Mouse (Mus musculus) MEL (cell line): ENCODE data around the gene Xrcc4. TPM values are rescaled to one million over a fixed set of nuclear protein-coding genes. Genes with fewer than 3 reads are reported as not detected.
A peak's percentile ranks its signal among the peaks of the same experiment; 100 is the strongest.

Source experiments
- DNase-seq: peaks from one replicate; pipeline ENCODE4 v3.0.0; 2011; ENCODE audit warnings: low read depth, low spot score
- H3K27ac ChIP-seq: 2 replicates; pipeline ENCODE4 v1.5.1; 2012; ENCODE audit warnings: low read depth, mild to moderate bottlenecking, control low read depth, low read length, moderate library complexity; ENCODE audit not compliant: control insufficient read depth
- H3K27me3 ChIP-seq, 2 experiments: fragments of 150-350 bp in 1 of 2; sonication (generic) in 1 of 2; 2 replicates each; pipeline ENCODE4 v1.6.1; 2012; ENCODE audit warnings: low read length in 2 of 2, mild to moderate bottlenecking in 2 of 2, improper control_type of control experiment in 1 of 2, moderate library complexity in 1 of 2; ENCODE audit not compliant: insufficient read depth in 2 of 2, control insufficient read depth in 1 of 2
- H3K36me3 ChIP-seq, 2 experiments: 2 replicates each; pipeline ENCODE4 v1.6.1; 2012 to 2014; ENCODE audit warnings: low read length in 2 of 2, improper control_type of control experiment in 1 of 2, inconsistent platforms in 1 of 2, mild to moderate bottlenecking in 1 of 2; ENCODE audit not compliant: insufficient read depth in 2 of 2, control insufficient read depth in 1 of 2
- H3K4me1 ChIP-seq, 2 experiments: fragments of 150-350 bp in 1 of 2; sonication (generic) in 1 of 2; 2 replicates each; pipeline ENCODE4 v1.6.1; 2012; ENCODE audit warnings: low read length in 2 of 2, improper control_type of control experiment in 1 of 2, mild to moderate bottlenecking in 1 of 2; ENCODE audit not compliant: insufficient read depth in 2 of 2, control insufficient read depth in 1 of 2
- H3K4me3 ChIP-seq, 2 experiments: fragments of 150-350 bp in 1 of 2; sonication (generic) in 1 of 2; 2 replicates each; pipeline ENCODE4 v1.5.1; 2012; ENCODE audit warnings: low read depth in 2 of 2, low read length in 2 of 2, mild to moderate bottlenecking in 2 of 2, moderate library complexity in 2 of 2, control low read depth in 1 of 2, improper control_type of control experiment in 1 of 2; ENCODE audit not compliant: control insufficient read depth in 1 of 2, insufficient read depth in 1 of 2
- H3K79me2 ChIP-seq: 2 replicates; pipeline ENCODE4 v1.6.1; 2012; ENCODE audit warnings: mild to moderate bottlenecking, low read length, moderate library complexity; ENCODE audit not compliant: control insufficient read depth, poor library complexity, insufficient read depth
- H3K9ac ChIP-seq: 2 replicates; pipeline ENCODE4 v1.6.1; 2012; ENCODE audit warnings: low read depth, mild to moderate bottlenecking, control low read depth, low read length, moderate library complexity; ENCODE audit not compliant: control insufficient read depth, poor library complexity, severe bottlenecking
- H3K9me3 ChIP-seq: fragments of 150-350 bp; sonication (generic); replicated peaks from 2 replicates; pipeline ENCODE4 v1.6.1; 2012; ENCODE audit warnings: mild to moderate bottlenecking, low read length, improper control_type of control experiment, moderate library complexity; ENCODE audit not compliant: insufficient read depth
- BHLHE40 ChIP-seq: IDR thresholded peaks from 2 replicates; pipeline ENCODE4 v1.6.1; 2012; ENCODE audit warnings: low read depth, mild to moderate bottlenecking, inconsistent platforms, low read length, improper control_type of control experiment, borderline replicate concordance
- CHD1 ChIP-seq: IDR thresholded peaks from 2 replicates; pipeline ENCODE4 v1.6.1; 2012; ENCODE audit warnings: low read depth, mild to moderate bottlenecking, inconsistent platforms, low read length, improper control_type of control experiment
- CHD2 ChIP-seq: IDR thresholded peaks from 2 replicates; pipeline ENCODE4 v1.6.1; 2011; ENCODE audit warnings: low read length, improper control_type of control experiment
- CTCF ChIP-seq, 3 experiments: IDR thresholded peaks in 2 of 3; conservative IDR thresholded peaks in 1 of 3; 2 replicates each; pipeline ENCODE4 v1.5.1; 2011 to 2012; ENCODE audit warnings: low read length in 3 of 3, low read depth in 2 of 3, mild to moderate bottlenecking in 2 of 3, improper control_type of control experiment in 1 of 3, inconsistent platforms in 1 of 3, mixed read lengths in 1 of 3, moderate library complexity in 1 of 3; ENCODE audit not compliant: control insufficient read depth in 1 of 3, insufficient read depth in 1 of 3, poor library complexity in 1 of 3, severe bottlenecking in 1 of 3
- E2F4 ChIP-seq: IDR thresholded peaks from 2 replicates; pipeline ENCODE4 v1.6.1; 2011; ENCODE audit warnings: low read depth, low read length, improper control_type of control experiment, borderline replicate concordance
- ELF1 ChIP-seq: IDR thresholded peaks from 2 replicates; pipeline ENCODE4 v1.6.1; 2014; ENCODE audit warnings: low read depth, mild to moderate bottlenecking, inconsistent platforms, low read length, improper control_type of control experiment, moderate library complexity
- EP300 ChIP-seq, 2 experiments: IDR thresholded peaks; 2 replicates each; pipeline ENCODE4 v1.6.1; 2011; ENCODE audit warnings: improper control_type of control experiment in 2 of 2, low read length in 2 of 2, low read depth in 1 of 2, mild to moderate bottlenecking in 1 of 2
- ETS1 ChIP-seq: IDR thresholded peaks from 2 replicates; pipeline ENCODE4 v1.6.1; 2012; ENCODE audit warnings: low read depth, mild to moderate bottlenecking, inconsistent platforms, low read length, improper control_type of control experiment, moderate library complexity
- GATA1 ChIP-seq: IDR thresholded peaks from 2 replicates; pipeline ENCODE4 v1.6.1; 2011; ENCODE audit warnings: low read depth, low read length, improper control_type of control experiment
- HCFC1 ChIP-seq: IDR thresholded peaks from 2 replicates; pipeline ENCODE4 v1.6.1; 2012; ENCODE audit warnings: low read depth, mild to moderate bottlenecking, inconsistent platforms, low read length, improper control_type of control experiment, moderate library complexity
- JUND ChIP-seq: IDR thresholded peaks from 2 replicates; pipeline ENCODE4 v1.6.1; 2011; ENCODE audit warnings: low read depth, mild to moderate bottlenecking, improper control_type of control experiment, low read length
- KAT2A ChIP-seq: conservative IDR thresholded peaks from 2 replicates; pipeline ENCODE4 v1.6.1; 2012; ENCODE audit warnings: low read depth, low read length, improper control_type of control experiment, inconsistent platforms
- MAX ChIP-seq: IDR thresholded peaks from 2 replicates; pipeline ENCODE4 v1.6.1; 2011; ENCODE audit warnings: low read length, improper control_type of control experiment
- MAZ ChIP-seq: IDR thresholded peaks from 2 replicates; pipeline ENCODE4 v1.6.1; 2012; ENCODE audit warnings: low read depth, mild to moderate bottlenecking, inconsistent platforms, low read length, improper control_type of control experiment
- MEF2A ChIP-seq: IDR thresholded peaks from 2 replicates; pipeline ENCODE4 v1.6.1; 2014; ENCODE audit warnings: low read depth, mild to moderate bottlenecking, inconsistent platforms, low read length, improper control_type of control experiment; ENCODE audit not compliant: poor library complexity, insufficient replicate concordance, severe bottlenecking; ENCODE audit errors: extremely low read depth
- MXI1 ChIP-seq: IDR thresholded peaks from 2 replicates; pipeline ENCODE4 v1.6.1; 2011; ENCODE audit warnings: mild to moderate bottlenecking, low read depth, low read length, improper control_type of control experiment
- MYB ChIP-seq: IDR thresholded peaks from 2 replicates; pipeline ENCODE4 v1.6.1; 2011; ENCODE audit warnings: mild to moderate bottlenecking, low read depth, low read length, improper control_type of control experiment
- NELFE ChIP-seq: IDR thresholded peaks from 2 replicates; pipeline ENCODE4 v1.6.1; 2011; ENCODE audit warnings: low read depth, low read length, improper control_type of control experiment
- NRF1 ChIP-seq: IDR thresholded peaks from 2 replicates; pipeline ENCODE4 v1.6.1; 2014; ENCODE audit warnings: low read depth, mild to moderate bottlenecking, inconsistent platforms, low read length, improper control_type of control experiment, moderate library complexity; ENCODE audit not compliant: poor library complexity, insufficient read depth, severe bottlenecking
- POLR2A ChIP-seq, 2 experiments: IDR thresholded peaks; 2 replicates each; pipeline ENCODE4 v1.6.1; 2011 to 2012; ENCODE audit warnings: low read length in 2 of 2, mild to moderate bottlenecking in 2 of 2, control low read depth in 1 of 2, improper control_type of control experiment in 1 of 2, low read depth in 1 of 2, moderate library complexity in 1 of 2; ENCODE audit not compliant: control insufficient read depth in 1 of 2, insufficient read depth in 1 of 2, poor library complexity in 1 of 2
- POLR2AphosphoS2 ChIP-seq: IDR thresholded peaks from 2 replicates; pipeline ENCODE4 v1.6.1; 2011; ENCODE audit warnings: low read length, improper control_type of control experiment
- POLR2AphosphoS5 ChIP-seq: IDR thresholded peaks from 2 replicates; pipeline ENCODE4 v1.6.1; 2012; ENCODE audit warnings: low read depth, borderline replicate concordance, mild to moderate bottlenecking, inconsistent platforms, low read length, moderate library complexity, mixed read lengths
- RCOR1 ChIP-seq: IDR thresholded peaks from 2 replicates; pipeline ENCODE4 v1.6.1; 2012; ENCODE audit warnings: low read depth, mild to moderate bottlenecking, inconsistent platforms, low read length, improper control_type of control experiment
- SIN3A ChIP-seq: IDR thresholded peaks from 2 replicates; pipeline ENCODE4 v1.6.1; 2012; ENCODE audit warnings: low read length, improper control_type of control experiment, inconsistent platforms
- SMC3 ChIP-seq: IDR thresholded peaks from 2 replicates; pipeline ENCODE4 v1.6.1; 2011; ENCODE audit warnings: low read depth, low read length, improper control_type of control experiment
- TAL1 ChIP-seq: IDR thresholded peaks from 2 replicates; pipeline ENCODE4 v1.6.1; 2012; ENCODE audit warnings: mild to moderate bottlenecking, inconsistent platforms, low read length, moderate library complexity, mixed read lengths
- TCF12 ChIP-seq: IDR thresholded peaks from 2 replicates; pipeline ENCODE4 v1.6.1; 2014; ENCODE audit warnings: low read depth, mild to moderate bottlenecking, inconsistent platforms, low read length, improper control_type of control experiment, moderate library complexity
- UBTF ChIP-seq: IDR thresholded peaks from 2 replicates; pipeline ENCODE4 v1.6.1; 2012; ENCODE audit warnings: low read depth, mild to moderate bottlenecking, inconsistent platforms, low read length, improper control_type of control experiment, moderate library complexity, borderline replicate concordance; ENCODE audit not compliant: insufficient read depth
- USF1 ChIP-seq: IDR thresholded peaks from 2 replicates; pipeline ENCODE4 v1.6.1; 2014; ENCODE audit warnings: low read depth, mild to moderate bottlenecking, inconsistent platforms, low read length, improper control_type of control experiment, moderate library complexity
- USF2 ChIP-seq, 2 experiments: IDR thresholded peaks; 2 replicates each; pipeline ENCODE4 v1.6.1; 2011 to 2012; ENCODE audit warnings: improper control_type of control experiment in 2 of 2, low read length in 2 of 2, borderline replicate concordance in 1 of 2, inconsistent platforms in 1 of 2, low read depth in 1 of 2, mild to moderate bottlenecking in 1 of 2; ENCODE audit not compliant: insufficient read depth in 1 of 2
- ZC3H11A ChIP-seq: IDR thresholded peaks from 2 replicates; pipeline ENCODE4 v1.6.1; 2012; ENCODE audit warnings: low read depth, mild to moderate bottlenecking, inconsistent platforms, low read length, improper control_type of control experiment
- ZKSCAN1 ChIP-seq: IDR thresholded peaks from 2 replicates; pipeline ENCODE4 v1.6.1; 2012; ENCODE audit warnings: low read depth, mild to moderate bottlenecking, inconsistent platforms, low read length, improper control_type of control experiment, moderate library complexity
- ZMIZ1 ChIP-seq: IDR thresholded peaks from 2 replicates; pipeline ENCODE4 v1.6.1; 2012; ENCODE audit warnings: low read depth, mild to moderate bottlenecking, inconsistent platforms, low read length, improper control_type of control experiment, moderate library complexity
- ZNF384 ChIP-seq: IDR thresholded peaks from 2 replicates; pipeline ENCODE4 v1.6.1; 2012; ENCODE audit warnings: low read depth, mild to moderate bottlenecking, inconsistent platforms, low read length, improper control_type of control experiment
- polyA plus RNA-seq, 2 experiments: library from polyadenylated mRNA; stranded (reverse) in 1 of 2; unstranded in 1 of 2; fragments of >175 nt in 1 of 2; fragments of >200 nt in 1 of 2; gene quantifications; 2 replicates each; pipeline versions ENCODE4 v1.2.1 to v1.2.4; 2012; ENCODE audit warnings: low replicate concordance in 2 of 2, low read depth in 1 of 2; ENCODE audit not compliant: insufficient read length in 2 of 2, insufficient read depth in 1 of 2, missing spikeins in 1 of 2
- total RNA-seq: library from RNA; depleted of rRNA; stranded (reverse); fragments of 300-350 nt; gene quantifications from 2 replicates; pipeline ENCODE4 v1.2.3, GENCODE M21; 2012; rRNA removed

The Xrcc4 gene
- total RNA-seq (6.5 and 6.6 TPM in 2 replicates), polyA plus RNA-seq (1 to 10 TPM in 1 of 2 experiments, not detected in 1; 7.7 TPM)

DNA sequence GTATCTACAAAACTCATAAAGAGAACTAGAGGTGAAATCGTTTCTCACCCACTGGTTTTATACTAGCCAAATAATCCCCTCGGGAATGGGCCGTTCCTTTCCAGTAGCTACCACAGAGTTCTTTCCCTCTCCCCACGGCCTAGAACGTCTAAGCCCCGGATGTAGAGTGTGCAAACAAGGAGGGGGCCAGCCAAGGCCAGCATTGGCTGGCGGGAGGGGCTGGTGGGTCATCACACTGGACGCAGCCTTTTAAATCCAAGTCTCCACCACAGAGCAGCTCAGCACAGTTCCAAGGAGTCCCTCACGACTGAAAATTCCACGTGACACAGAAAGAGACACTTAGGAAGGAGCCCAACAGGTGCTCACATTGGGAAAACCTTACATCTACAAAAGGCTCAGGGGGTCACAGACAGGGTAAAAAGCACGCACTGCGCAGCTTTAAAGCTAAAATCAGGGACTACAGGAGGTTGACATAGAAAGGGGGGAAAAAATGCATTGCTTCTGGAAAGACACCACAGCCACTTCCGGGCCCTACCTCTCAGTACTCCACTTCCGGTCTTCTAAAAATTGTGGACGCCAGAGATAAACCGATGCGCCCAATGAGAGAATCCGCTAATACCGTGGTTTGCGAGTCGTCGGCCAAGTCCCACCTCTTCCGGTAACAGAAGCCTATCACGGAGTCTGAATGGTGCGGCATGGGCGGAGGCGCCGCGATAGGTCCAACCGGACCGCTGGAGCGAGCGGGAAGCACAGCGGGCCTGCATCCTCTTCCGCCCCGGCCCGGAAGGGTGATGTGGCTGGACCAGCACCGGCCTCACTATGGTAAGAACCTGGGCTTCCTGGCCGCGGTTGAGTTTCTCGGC lies at the start of gene Xrcc4, which contains the start of gene Tmem167:
TSS of gene Xrcc4 (minus strand) at position 647 of the 863 bp plus-strand sequence.
TSS of gene Tmem167 (plus strand) at position 162 of the 863 bp plus-strand sequence.
- no peaks in the 10 kb centered on the region for H3K9me3 ChIP-seq
- TF ChIP-seq HCFC1 = peak; percentile 87
- peak; percentile 11; the same call in 1 of the 2 replicates for TF ChIP-seq CHD1
- TF ChIP-seq ZNF384 = peak; percentile 79
- TF ChIP-seq ELF1 = peak; percentile 97
- 0 out of 2 replicates have a peak, but pooled peaks have one; percentile 18 for TF ChIP-seq RCOR1
- TF ChIP-seq MAX = peak; percentile 19; the same call in 1 of the 2 replicates
- no peak for TF ChIP-seq EP300 (IDR thresholded peaks at IDR 0.05; ENCODE audit: low read depth in 1 of 2, low read length in 2 of 2)
- peak; percentile 46 for TF ChIP-seq TCF12
- no peak for TF ChIP-seq BHLHE40
- TF ChIP-seq TAL1 = no peak
- no peak for TF ChIP-seq CTCF (IDR thresholded peaks at IDR 0.05 in 2 of 3, conservative IDR thresholded peaks at IDR 0.05 in 1 of 3; ENCODE audit: control insufficient read depth in 1 of 3, insufficient read depth in 1 of 3, low read depth in 2 of 3, low read length in 3 of 3, poor library complexity in 1 of 3, severe bottlenecking in 1 of 3)
- peak; percentile 63 for TF ChIP-seq CHD2
- TF ChIP-seq GATA1 = peak; percentile 89
- TF ChIP-seq USF2 (IDR thresholded peaks at IDR 0.05; ENCODE audit: borderline replicate concordance in 1 of 2, insufficient read depth in 1 of 2, low read depth in 1 of 2, low read length in 2 of 2) = no peak
- TF ChIP-seq USF1 = peak; percentile 18
- peak; percentile 66 for TF ChIP-seq KAT2A
- TF ChIP-seq SIN3A = peak; percentile 88
- no peak for TF ChIP-seq ZKSCAN1
- TF ChIP-seq ZMIZ1 = no peak; the same call in 1 of the 2 replicates
- peak; percentile 77 for TF ChIP-seq E2F4
- TF ChIP-seq POLR2AphosphoS5 = no peak
- peak; percentile 62; the same call in 1 of the 2 replicates for TF ChIP-seq MAZ
- TF ChIP-seq SMC3 = no peak
- TF ChIP-seq UBTF = no peak
- TF ChIP-seq MXI1 = peak; percentile 81
- no peak for TF ChIP-seq ETS1
- no peak for TF ChIP-seq JUND
- peak; percentile 77; the same call in 1 of the 2 replicates for TF ChIP-seq POLR2AphosphoS2
- TF ChIP-seq MYB = no peak
- TF ChIP-seq MEF2A = no peak
- peak; percentile 89 for TF ChIP-seq NELFE
- TF ChIP-seq NRF1 = no peak
- no peak for TF ChIP-seq ZC3H11A
- TF ChIP-seq POLR2A (IDR thresholded peaks at IDR 0.05; ENCODE audit: control insufficient read depth in 1 of 2, insufficient read depth in 1 of 2, low read depth in 1 of 2, low read length in 2 of 2, poor library complexity in 1 of 2) = peak; percentile 49 to 77

More for the DNA sequence above, at the start of gene Xrcc4, which contains the start of gene Tmem167:
- Histone ChIP-seq H3K36me3 (peaks cover 4 to 13% of the 10 kb centered on the region in 2 experiments; a peak in 3 of 4 replicates), H3K4me1 (peaks cover 2 to 8% of the 10 kb centered on the region in 2 experiments; a peak in 2 of 4 replicates), H3K27me3 (no peaks in the 10 kb centered on the region), H3K79me2 (peaks cover 19% of the 10 kb centered on the region), H3K9ac (peak within 1 kb of the TSS; percentile 98), H3K27ac (peak within 1 kb of the TSS; percentile 85), H3K4me3 (peak within 1 kb of the TSS; percentile 91 to 100)
- DNase-seq = peak; percentile 98
